Mouse (Mus musculus): ENCODE measurements around the gene Tln2.

The Tln2 gene

GRCm38 (mm10) chr9:67559603-67560002, at the start of gene Tln2:
Gene Tln2 (minus strand): TSS chr9:67559703.
- no peak for DNase-seq (ENCODE audit: low spot score)

- no peak for DNase-seq (ENCODE audit: low spot score)
These were observed 49.7 kb upstream of the Tln2 start for GRCm38 (mm10) chr9:67609226-67609625.

- no peak for DNase-seq (ENCODE audit: low spot score)
These were observed 48.4 kb upstream of the Tln2 start for GRCm38 (mm10) chr9:67607786-67608366.

GRCm38 (mm10) chr9:67607268-67607667, 47.8 kb upstream of the Tln2 start:
- no peak for DNase-seq (ENCODE audit: low spot score)

- DNase-seq (ENCODE audit: low spot score), result no peak
These were observed 46.4 kb upstream of the Tln2 start for GRCm38 (mm10) chr9:67605867-67606435.

- DNase-seq (ENCODE audit: low spot score), result no peak
These were observed 45.4 kb upstream of the Tln2 start for GRCm38 (mm10) chr9:67604940-67605339.

GRCm38 (mm10) chr9:67602347-67602746, 42.8 kb upstream of the Tln2 start:
- DNase-seq (ENCODE audit: low spot score), result no peak

- no peak for DNase-seq (ENCODE audit: low spot score)
These were observed 35.7 kb upstream of the Tln2 start for GRCm38 (mm10) chr9:67595221-67595620.

- DNase-seq (ENCODE audit: low spot score), result no peak
These were observed 34.1 kb upstream of the Tln2 start for GRCm38 (mm10) chr9:67593469-67594141.

- DNase-seq (ENCODE audit: low spot score), result no peak
These were observed 33.2 kb upstream of the Tln2 start for GRCm38 (mm10) chr9:67592726-67593125.

- DNase-seq (ENCODE audit: low spot score), result no peak
These were observed 27.6 kb upstream of the Tln2 start for GRCm38 (mm10) chr9:67587111-67587510.

- no peak for DNase-seq (ENCODE audit: low spot score)
These were observed 27.0 kb upstream of the Tln2 start for GRCm38 (mm10) chr9:67586489-67586888.

- DNase-seq (ENCODE audit: low spot score), result peak; percentile 53
These were observed 25.4 kb upstream of the Tln2 start for GRCm38 (mm10) chr9:67584871-67585270.

GRCm38 (mm10) chr9:67581581-67582280, 22.2 kb upstream of the Tln2 start:
- DNase-seq (ENCODE audit: low spot score), result no peak

GRCm38 (mm10) chr9:67579541-67579940, 20.0 kb upstream of the Tln2 start:
- DNase-seq (ENCODE audit: low spot score), result no peak

GRCm38 (mm10) chr9:67574721-67575248, 15.3 kb upstream of the Tln2 start:
- DNase-seq (ENCODE audit: low spot score), result no peak

- DNase-seq (ENCODE audit: low spot score), result no peak
These were observed 14.1 kb upstream of the Tln2 start for GRCm38 (mm10) chr9:67573683-67573979.

- DNase-seq (ENCODE audit: low spot score), result no peak
These were observed 13.5 kb upstream of the Tln2 start for GRCm38 (mm10) chr9:67572790-67573682.

GRCm38 (mm10) chr9:67565801-67566258, 6.3 kb upstream of the Tln2 start:
- no peak for DNase-seq (ENCODE audit: low spot score)

- DNase-seq (ENCODE audit: low spot score), result no peak
These were observed 9.5 kb downstream of the Tln2 start for GRCm38 (mm10) chr9:67549811-67550501.

- DNase-seq (ENCODE audit: low spot score), result peak; percentile 65
These were observed 10.2 kb downstream of the Tln2 start for GRCm38 (mm10) chr9:67549332-67549731.

All from testis, postnatal 10 days (tissue).